Mouse (Mus musculus): ENCODE results near the gene Paxbp1. TPM values are rescaled to one million over a fixed set of nuclear protein-coding genes. Genes with fewer than 3 reads are reported as not detected.

Gene Paxbp1
- polyA plus RNA-seq, 1 experiment from 2014 or later: 36.8 TPM

DNA sequence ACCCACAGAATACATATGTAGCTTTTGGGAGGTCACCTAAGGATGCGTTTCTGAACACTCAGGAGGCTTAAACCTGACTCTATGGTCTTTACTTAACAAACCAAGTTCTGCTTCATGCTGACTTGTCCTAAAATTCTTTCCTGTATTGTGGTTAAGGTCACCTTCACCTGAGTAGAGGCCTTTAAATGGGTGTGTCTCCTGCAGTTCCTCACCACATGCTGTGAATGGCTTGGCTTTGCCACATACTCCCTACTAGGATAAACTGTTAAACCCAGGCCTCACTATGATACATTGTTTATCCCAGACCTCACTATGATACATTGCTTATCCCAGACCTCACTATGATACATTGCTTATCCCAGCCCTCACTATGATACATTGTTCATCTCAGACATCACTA is 27.9 kb upstream of the Paxbp1 start:
- WGBS: 79% methylated on average over 1 of the region's 1 CpGs
- Histone ChIP-seq H3K4me2 (no peak overlapping the region), H3K4me3 (no peak overlapping the region), H3K9ac (no peak overlapping the region), H3K27ac (no peak overlapping the region), H3K9me3 (replicated peaks) (no peaks in the 10 kb centered on the region), H3K27me3 (0 out of 2 replicates have a peak, but pooled peaks cover 1% of the 10 kb centered on the region), H3K36me3 (no peaks in the 10 kb centered on the region), H3K4me1 (replicated peaks) (0 out of 2 replicates have a peak, but pooled peaks cover 4% of the 10 kb centered on the region)
- ATAC-seq (replicated peaks; ENCODE audit: insufficient number of reproducible peaks, insufficient read depth, low FRiP score, low read depth): no peak

GRCm38 (mm10) chr16:91068969-91069368 is 24.6 kb upstream of the Paxbp1 start:
- 25% methylated on average over 12 of the region's 12 CpGs for WGBS

GRCm38 (mm10) chr16:91067122-91067521 is 22.8 kb upstream of the Paxbp1 start:
- no peaks in the 10 kb centered on the region for H3K36me3 ChIP-seq
- no peak overlapping the region for H3K27ac ChIP-seq
- 0 out of 2 replicates have a peak, but pooled peaks cover 12% of the 10 kb centered on the region for H3K27me3 ChIP-seq
- no peak for ATAC-seq (replicated peaks; ENCODE audit: insufficient number of reproducible peaks, insufficient read depth, low FRiP score, low read depth)
- 0 out of 2 replicates have a peak, but pooled peaks cover 4% of the 10 kb centered on the region for H3K4me1 ChIP-seq (replicated peaks)
- no peak overlapping the region for H3K9ac ChIP-seq
- WGBS: 86% methylated on average over 1 of the region's 1 CpGs
- no peak overlapping the region for H3K4me3 ChIP-seq
- H3K9me3 ChIP-seq (replicated peaks): no peaks in the 10 kb centered on the region
- H3K4me2 ChIP-seq: no peak overlapping the region

More at GRCm38 (mm10) chr16:91068969-91069368, 24.6 kb upstream of the Paxbp1 start:
- Histone ChIP-seq H3K4me2 (no peak overlapping the region), H3K36me3 (no peaks in the 10 kb centered on the region), H3K27me3 (0 out of 2 replicates have a peak, but pooled peaks cover 12% of the 10 kb centered on the region), H3K4me3 (no peak overlapping the region), H3K27ac (no peak overlapping the region), H3K4me1 (replicated peaks) (0 out of 2 replicates have a peak, but pooled peaks cover 4% of the 10 kb centered on the region), H3K9ac (no peak overlapping the region), H3K9me3 (replicated peaks) (no peaks in the 10 kb centered on the region)
- ATAC-seq (replicated peaks; ENCODE audit: insufficient number of reproducible peaks, insufficient read depth, low FRiP score, low read depth): no peak

DNA sequence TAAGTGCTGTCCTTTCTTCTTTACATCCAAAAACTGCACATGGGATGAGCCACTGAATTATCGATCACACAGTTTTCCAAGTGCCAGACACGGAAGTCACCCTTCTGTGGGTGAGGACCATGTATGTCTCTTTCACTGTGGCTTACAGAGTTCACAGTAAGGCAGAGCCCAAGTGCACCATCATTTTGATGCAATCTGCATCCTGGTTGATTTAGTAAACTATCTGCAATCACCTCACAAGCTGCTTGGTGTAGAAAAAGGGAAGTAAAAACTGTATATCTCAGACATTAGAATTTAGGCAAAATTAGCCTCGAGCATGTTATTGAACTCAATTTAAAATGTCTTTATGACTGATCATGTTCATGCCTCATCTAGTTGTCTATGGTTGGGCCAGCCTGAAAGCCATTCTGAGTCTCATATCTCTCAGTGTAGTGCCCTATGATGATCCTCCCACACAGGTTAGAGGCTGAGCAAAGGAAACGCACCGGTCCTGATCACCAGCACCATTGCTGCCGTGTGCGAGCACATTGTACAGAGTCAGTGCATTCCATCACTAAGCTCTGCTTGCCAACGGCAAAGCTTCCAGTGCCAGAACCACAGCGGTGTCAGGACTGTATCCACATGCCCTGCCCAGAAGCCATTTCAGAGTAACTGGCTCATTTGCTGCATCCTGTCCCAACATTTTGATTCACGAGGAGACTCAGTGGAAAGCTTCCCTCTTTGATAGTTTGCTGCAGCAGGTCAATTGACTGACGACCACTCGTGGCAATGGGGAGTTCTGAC is 20.4 kb upstream of the Paxbp1 start:
- 0 out of 2 replicates have a peak, but pooled peaks cover 12% of the 10 kb centered on the region for H3K27me3 ChIP-seq
- H3K36me3 ChIP-seq: no peaks in the 10 kb centered on the region
- H3K9me3 ChIP-seq (replicated peaks): no peaks in the 10 kb centered on the region
- WGBS: 75% methylated on average over 12 of the region's 12 CpGs
- H3K4me1 ChIP-seq (replicated peaks): 0 out of 2 replicates have a peak, but pooled peaks cover 4% of the 10 kb centered on the region
- H3K4me2 ChIP-seq: no peak overlapping the region
- no peak for ATAC-seq (replicated peaks; ENCODE audit: insufficient number of reproducible peaks, insufficient read depth, low FRiP score, low read depth)
- H3K27ac ChIP-seq: no peak overlapping the region
- H3K4me3 ChIP-seq: no peak overlapping the region
- H3K9ac ChIP-seq: no peak overlapping the region

GRCm38 (mm10) chr16:91063786-91064185 is 19.4 kb upstream of the Paxbp1 start:
- no peak overlapping the region for H3K4me3 ChIP-seq
- H3K9ac ChIP-seq: no peak overlapping the region
- H3K36me3 ChIP-seq: no peaks in the 10 kb centered on the region
- H3K27ac ChIP-seq: no peak overlapping the region
- 0 out of 2 replicates have a peak, but pooled peaks cover 12% of the 10 kb centered on the region for H3K27me3 ChIP-seq
- no peak for ATAC-seq (replicated peaks; ENCODE audit: insufficient number of reproducible peaks, insufficient read depth, low FRiP score, low read depth)
- 57% methylated on average over 10 of the region's 10 CpGs for WGBS
- H3K4me2 ChIP-seq: no peak overlapping the region
- no peaks in the 10 kb centered on the region for H3K9me3 ChIP-seq (replicated peaks)
- H3K4me1 ChIP-seq (replicated peaks): 0 out of 2 replicates have a peak, but pooled peaks cover 2% of the 10 kb centered on the region

DNA sequence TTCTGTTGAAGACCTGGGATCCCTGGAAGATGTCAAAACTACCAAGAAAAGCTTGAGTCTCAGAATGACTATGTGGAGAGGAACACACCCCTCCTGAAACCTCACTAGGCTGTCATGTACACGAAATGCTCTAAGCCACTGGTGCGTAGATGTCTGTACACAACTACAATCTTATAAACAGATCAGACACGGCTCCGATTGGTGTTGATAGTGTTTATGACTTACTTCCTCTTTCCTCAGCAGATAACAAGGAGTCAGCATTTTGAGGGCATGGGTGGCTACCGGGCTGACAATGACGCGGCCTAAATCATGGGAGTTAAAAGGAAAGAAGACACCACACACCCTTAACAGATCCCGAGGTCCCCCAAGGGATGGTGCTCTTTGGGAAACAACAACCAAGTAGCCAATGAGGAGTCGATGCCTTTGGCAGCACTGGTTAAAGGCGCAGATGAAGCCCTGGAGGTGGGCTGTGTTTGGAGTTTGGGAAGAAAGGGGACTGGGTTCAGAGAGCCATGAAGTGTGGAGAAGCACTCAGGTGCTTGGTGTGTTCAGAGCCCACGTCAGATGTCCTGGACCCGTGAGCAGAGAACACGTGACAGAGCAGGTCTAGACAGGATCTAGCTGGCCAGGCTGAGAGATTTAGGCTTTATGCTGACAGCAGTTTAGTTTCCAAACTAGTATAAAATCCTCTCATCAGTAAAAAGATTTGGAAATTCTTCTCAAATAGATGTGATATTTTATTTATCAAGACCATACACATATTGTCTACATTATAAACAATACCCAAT is 17.4 kb upstream of the Paxbp1 start:
- WGBS: 66% methylated on average over 13 of the region's 13 CpGs
- ATAC-seq (replicated peaks; ENCODE audit: insufficient number of reproducible peaks, insufficient read depth, low FRiP score, low read depth): no peak

GRCm38 (mm10) chr16:91057741-91058140 is 13.4 kb upstream of the Paxbp1 start:
- Histone ChIP-seq H3K4me2 (no peak overlapping the region), H3K27me3 (0 out of 2 replicates have a peak, but pooled peaks cover 3% of the 10 kb centered on the region), H3K4me3 (no peak overlapping the region), H3K4me1 (replicated peaks) (peaks cover 12% of the 10 kb centered on the region; the same call in 1 of the 2 replicates), H3K9ac (no peak overlapping the region), H3K27ac (no peak overlapping the region), H3K36me3 (no peaks in the 10 kb centered on the region), H3K9me3 (replicated peaks) (no peaks in the 10 kb centered on the region)
- 39% methylated on average over 6 of the region's 6 CpGs for WGBS
- no peak for ATAC-seq (replicated peaks; ENCODE audit: insufficient number of reproducible peaks, insufficient read depth, low FRiP score, low read depth)

More for the DNA sequence above, 17.4 kb upstream of the Paxbp1 start:
- Histone ChIP-seq H3K9me3 (replicated peaks) (no peaks in the 10 kb centered on the region), H3K9ac (no peak overlapping the region), H3K36me3 (no peaks in the 10 kb centered on the region), H3K27ac (no peak overlapping the region), H3K4me2 (no peak overlapping the region), H3K27me3 (0 out of 2 replicates have a peak, but pooled peaks cover 6% of the 10 kb centered on the region), H3K4me3 (no peak overlapping the region), H3K4me1 (replicated peaks) (peaks cover 7% of the 10 kb centered on the region; the same call in 1 of the 2 replicates)

DNA sequence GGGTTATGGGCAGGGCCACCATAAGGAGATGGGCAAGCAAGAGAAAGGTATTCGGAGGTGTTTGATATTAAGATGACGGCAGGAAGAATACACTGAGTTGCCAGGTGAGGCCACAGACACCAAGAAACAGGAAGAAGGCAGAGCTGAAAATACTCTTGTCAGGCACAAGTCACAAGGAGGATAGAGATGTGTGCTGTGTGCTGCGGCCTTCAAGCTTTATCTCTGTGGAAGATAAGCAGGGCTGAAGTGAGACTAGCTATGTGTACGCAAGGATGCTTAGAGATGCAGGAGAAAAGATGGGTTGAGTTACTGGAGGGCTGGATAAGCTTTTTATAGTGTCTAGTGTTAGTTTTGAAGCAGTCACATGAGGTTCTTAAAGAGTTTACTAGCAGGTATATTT is 12.9 kb upstream of the Paxbp1 start:
- ATAC-seq (replicated peaks; ENCODE audit: insufficient number of reproducible peaks, insufficient read depth, low FRiP score, low read depth): no peak
- WGBS: 59% methylated on average over 4 of the region's 4 CpGs

GRCm38 (mm10) chr16:91056043-91056821 is 11.9 kb upstream of the Paxbp1 start:
- peaks cover 3% of the 10 kb centered on the region; the same call in 1 of the 2 replicates for H3K27me3 ChIP-seq
- no peak overlapping the region for H3K9ac ChIP-seq
- peak overlapping the region; percentile 1; the same call in 1 of the 2 replicates for H3K27ac ChIP-seq
- 42% methylated on average over 16 of the region's 16 CpGs for WGBS
- peaks cover 12% of the 10 kb centered on the region; the same call in 1 of the 2 replicates for H3K4me1 ChIP-seq (replicated peaks)
- no peak overlapping the region for H3K4me3 ChIP-seq
- 0 out of 2 replicates have a peak overlapping the region, but pooled peaks have one; percentile 9 for H3K4me2 ChIP-seq
- no peaks in the 10 kb centered on the region for H3K36me3 ChIP-seq
- H3K9me3 ChIP-seq (replicated peaks): no peaks in the 10 kb centered on the region
- ATAC-seq (replicated peaks; ENCODE audit: insufficient number of reproducible peaks, insufficient read depth, low FRiP score, low read depth): peak; percentile 47; the same call in 1 of the 2 replicates

More for the DNA sequence above, 12.9 kb upstream of the Paxbp1 start:
- 0 out of 2 replicates have a peak, but pooled peaks cover 3% of the 10 kb centered on the region for H3K27me3 ChIP-seq
- H3K4me2 ChIP-seq: no peak overlapping the region
- H3K9ac ChIP-seq: no peak overlapping the region
- peaks cover 12% of the 10 kb centered on the region; the same call in 1 of the 2 replicates for H3K4me1 ChIP-seq (replicated peaks)
- no peaks in the 10 kb centered on the region for H3K36me3 ChIP-seq
- H3K9me3 ChIP-seq (replicated peaks): no peaks in the 10 kb centered on the region
- no peak overlapping the region for H3K27ac ChIP-seq
- no peak overlapping the region for H3K4me3 ChIP-seq

- ATAC-seq (replicated peaks; ENCODE audit: insufficient number of reproducible peaks, insufficient read depth, low FRiP score, low read depth): no peak
- no peak overlapping the region for H3K4me2 ChIP-seq
- WGBS: 75% methylated on average over 5 of the region's 5 CpGs
- H3K4me1 ChIP-seq (replicated peaks): peaks cover 12% of the 10 kb centered on the region; the same call in 1 of the 2 replicates
- H3K9ac ChIP-seq: no peak overlapping the region
- H3K27me3 ChIP-seq: peaks cover 3% of the 10 kb centered on the region; the same call in 1 of the 2 replicates
- no peaks in the 10 kb centered on the region for H3K9me3 ChIP-seq (replicated peaks)
- no peaks in the 10 kb centered on the region for H3K36me3 ChIP-seq
- H3K27ac ChIP-seq: no peak overlapping the region
- H3K4me3 ChIP-seq: no peak overlapping the region
Measured at GRCm38 (mm10) chr16:91055150-91055549, 10.8 kb upstream of the Paxbp1 start.

Data from heart, embryonic 15.5 days (tissue).